Mouse (Mus musculus): Measurements from ENCODE around the gene Dpp3. TPM values are rescaled to one million over a fixed set of nuclear protein-coding genes. Genes with fewer than 3 reads are reported as not detected.
A peak's percentile ranks its signal among the peaks of the same experiment; 100 is the strongest.
"Not testable (repeated sequence)": the region's sequence is repeated elsewhere in the genome, so short reads cannot be mapped to it uniquely, and the experiment has no call there.

Dpp3 gene
- polyA plus RNA-seq, 1 experiment = 61.2 TPM

GRCm38 (mm10) chr19:4889791-4890190 lies 38.3 kb downstream of the Dpp3 start:
- H3K27me3 ChIP-seq (ENCODE audit: control insufficient read depth, insufficient read depth, low read length) = no peaks in the 10 kb centered on the region
- TF ChIP-seq POLR2A (IDR thresholded peaks at IDR 0.05; ENCODE audit: borderline replicate concordance, insufficient read depth, low read length) (no peak), CTCF (IDR thresholded peaks at IDR 0.05; ENCODE audit: borderline replicate concordance, insufficient read depth, low read depth, low read length) (no peak)
- 75% methylated on average over 10 of the region's 10 CpGs for WGBS
- no peak overlapping the region for H3K4me3 ChIP-seq (replicated peaks; ENCODE audit: insufficient read depth, low read depth, low read length)
- no peak for DNase-seq
- no peak overlapping the region for H3K27ac ChIP-seq (ENCODE audit: insufficient read depth, low read length)
- H3K4me1 ChIP-seq (ENCODE audit: control insufficient read depth, insufficient read depth, low read length) = no peaks in the 10 kb centered on the region

GRCm38 (mm10) chr19:4883961-4884360 lies 44.1 kb downstream of the Dpp3 start:
- Histone ChIP-seq H3K4me1 (ENCODE audit: control insufficient read depth, insufficient read depth, low read length) (no peaks in the 10 kb centered on the region), H3K27me3 (ENCODE audit: control insufficient read depth, insufficient read depth, low read length) (no peaks in the 10 kb centered on the region), H3K4me3 (replicated peaks; ENCODE audit: insufficient read depth, low read depth, low read length) (no peak overlapping the region), H3K27ac (ENCODE audit: insufficient read depth, low read length) (no peak overlapping the region)
- DNase-seq = no peak
- TF ChIP-seq CTCF (IDR thresholded peaks at IDR 0.05; ENCODE audit: borderline replicate concordance, insufficient read depth, low read depth, low read length) (no peak), POLR2A (IDR thresholded peaks at IDR 0.05; ENCODE audit: borderline replicate concordance, insufficient read depth, low read length) (no peak)
- WGBS = 84% methylated on average over 4 of the region's 4 CpGs

- no peak for TF ChIP-seq CTCF (IDR thresholded peaks at IDR 0.05; ENCODE audit: borderline replicate concordance, insufficient read depth, low read depth, low read length)
- no peak for TF ChIP-seq POLR2A (IDR thresholded peaks at IDR 0.05; ENCODE audit: borderline replicate concordance, insufficient read depth, low read length)
- WGBS = 70% methylated on average over 10 of the region's 10 CpGs
- H3K27ac ChIP-seq (ENCODE audit: insufficient read depth, low read length) = no peak overlapping the region
- no peak for DNase-seq
- H3K27me3 ChIP-seq (ENCODE audit: control insufficient read depth, insufficient read depth, low read length) = no peaks in the 10 kb centered on the region
- H3K4me1 ChIP-seq (ENCODE audit: control insufficient read depth, insufficient read depth, low read length) = 0 out of 2 replicates have a peak, but pooled peaks cover 4% of the 10 kb centered on the region
- H3K4me3 ChIP-seq (replicated peaks; ENCODE audit: insufficient read depth, low read depth, low read length) = no peak overlapping the region
These were observed 48.8 kb downstream of the Dpp3 start for GRCm38 (mm10) chr19:4879324-4879703.

GRCm38 (mm10) chr19:4878405-4879323 lies 49.4 kb downstream of the Dpp3 start, which contains the start of gene Zdhhc24:
Gene Zdhhc24 (plus strand): TSS chr19:4878668.
- Histone ChIP-seq H3K27ac (ENCODE audit: insufficient read depth, low read length) (no peak within 1 kb of the TSS), H3K27me3 (ENCODE audit: control insufficient read depth, insufficient read depth, low read length) (no peaks in the 10 kb centered on the region), H3K4me3 (replicated peaks; ENCODE audit: insufficient read depth, low read depth, low read length) (peak within 1 kb of the TSS; percentile 64), H3K4me1 (ENCODE audit: control insufficient read depth, insufficient read depth, low read length) (0 out of 2 replicates have a peak, but pooled peaks cover 4% of the 10 kb centered on the region)
- whole genome bisulfite sequencing = 1% methylated on average over 52 of the region's 52 CpGs
- DNase-seq = peak; percentile 95 to 96
- no peak for TF ChIP-seq CTCF (IDR thresholded peaks at IDR 0.05; ENCODE audit: borderline replicate concordance, insufficient read depth, low read depth, low read length)
- TF ChIP-seq POLR2A (IDR thresholded peaks at IDR 0.05; ENCODE audit: borderline replicate concordance, insufficient read depth, low read length) = peak; percentile 53; the same call in 1 of the 2 replicates

GRCm38 (mm10) chr19:4877785-4878184 lies 50.3 kb downstream of the Dpp3 start, which contains the start of gene Actn3:
Gene Actn3 (minus strand): TSS chr19:4877909.
- H3K4me1 ChIP-seq (ENCODE audit: control insufficient read depth, insufficient read depth, low read length) = 0 out of 2 replicates have a peak, but pooled peaks cover 4% of the 10 kb centered on the region
- 6% methylated on average over 17 of the region's 17 CpGs for WGBS
- TF ChIP-seq CTCF (IDR thresholded peaks at IDR 0.05; ENCODE audit: borderline replicate concordance, insufficient read depth, low read depth, low read length) (no peak), POLR2A (IDR thresholded peaks at IDR 0.05; ENCODE audit: borderline replicate concordance, insufficient read depth, low read length) (no peak)
- H3K4me3 ChIP-seq (replicated peaks; ENCODE audit: insufficient read depth, low read depth, low read length) = peak within 1 kb of the TSS; percentile 64
- DNase-seq = no peak
- no peaks in the 10 kb centered on the region for H3K27me3 ChIP-seq (ENCODE audit: control insufficient read depth, insufficient read depth, low read length)
- no peak within 1 kb of the TSS for H3K27ac ChIP-seq (ENCODE audit: insufficient read depth, low read length)

- H3K27ac ChIP-seq (ENCODE audit: insufficient read depth, low read length) = no peak overlapping the region
- H3K4me3 ChIP-seq (replicated peaks; ENCODE audit: insufficient read depth, low read depth, low read length) = no peak overlapping the region
- no peak for DNase-seq
- TF ChIP-seq POLR2A (IDR thresholded peaks at IDR 0.05; ENCODE audit: borderline replicate concordance, insufficient read depth, low read length) = no peak
- no peak for TF ChIP-seq CTCF (IDR thresholded peaks at IDR 0.05; ENCODE audit: borderline replicate concordance, insufficient read depth, low read depth, low read length)
- 72% methylated on average over 3 of the region's 3 CpGs for WGBS
- 0 out of 2 replicates have a peak, but pooled peaks cover 4% of the 10 kb centered on the region for H3K4me1 ChIP-seq (ENCODE audit: control insufficient read depth, insufficient read depth, low read length)
- no peaks in the 10 kb centered on the region for H3K27me3 ChIP-seq (ENCODE audit: control insufficient read depth, insufficient read depth, low read length)
These were observed 51.3 kb downstream of the Dpp3 start for GRCm38 (mm10) chr19:4876755-4877154.

- 63% methylated on average over 4 of the region's 4 CpGs for WGBS
- Histone ChIP-seq H3K27ac (ENCODE audit: insufficient read depth, low read length) (no peak overlapping the region), H3K4me1 (ENCODE audit: control insufficient read depth, insufficient read depth, low read length) (0 out of 2 replicates have a peak, but pooled peaks cover 4% of the 10 kb centered on the region), H3K4me3 (replicated peaks; ENCODE audit: insufficient read depth, low read depth, low read length) (no peak overlapping the region), H3K27me3 (ENCODE audit: control insufficient read depth, insufficient read depth, low read length) (no peaks in the 10 kb centered on the region)
- TF ChIP-seq CTCF (IDR thresholded peaks at IDR 0.05; ENCODE audit: borderline replicate concordance, insufficient read depth, low read depth, low read length) = no peak
- no peak for TF ChIP-seq POLR2A (IDR thresholded peaks at IDR 0.05; ENCODE audit: borderline replicate concordance, insufficient read depth, low read length)
- DNase-seq = no peak
These were observed 51.8 kb downstream of the Dpp3 start for GRCm38 (mm10) chr19:4876241-4876640.

GRCm38 (mm10) chr19:4874613-4875012 lies 53.5 kb downstream of the Dpp3 start:
- 79% methylated on average over 1 of the region's 1 CpGs for WGBS
- H3K4me1 ChIP-seq (ENCODE audit: control insufficient read depth, insufficient read depth, low read length); H3K27me3 ChIP-seq (ENCODE audit: control insufficient read depth, insufficient read depth, low read length); H3K27ac ChIP-seq (ENCODE audit: insufficient read depth, low read length); DNase-seq; H3K4me3 ChIP-seq (replicated peaks; ENCODE audit: insufficient read depth, low read depth, low read length): not testable (repeated sequence)
